Mouse (Mus musculus) embryonic facial prominence, embryonic 11.5 days (tissue): ENCODE data around the gene Asic2. TPM values are rescaled to one million over a fixed set of nuclear protein-coding genes. Genes with fewer than 3 reads are reported as not detected.

ENCODE experiments used
- ATAC-seq: fragments of 200-750 bp; cut with Nextera tagmentation; replicated peaks from 2 replicates; pipeline ENCODE4 v1.8.0; 2017; ENCODE audit warnings: low read depth; ENCODE audit not compliant: insufficient number of reproducible peaks, low FRiP score, low TSS enrichment
- DNase-seq: peaks from one replicate; pipeline ENCODE4 v3.0.0-alpha.2; 2015; ENCODE audit warnings: low spot score
- H3K27ac ChIP-seq: fragments of 300-500 bp; sonication (generic); replicated peaks from 2 replicates; pipeline ENCODE4 v1.5.1; 2014; ENCODE audit warnings: mild to moderate bottlenecking, low read depth, low read length, control low read depth
- H3K27me3 ChIP-seq: fragments of 300-500 bp; sonication (generic); 2 replicates; pipeline ENCODE4 v1.6.1; 2014; ENCODE audit warnings: mild to moderate bottlenecking, low read length, moderate library complexity, mixed read lengths; ENCODE audit not compliant: control insufficient read depth, insufficient read depth
- H3K36me3 ChIP-seq: fragments of 300-500 bp; sonication (generic); replicated peaks from 2 replicates; pipeline ENCODE4 v1.6.1; 2014; ENCODE audit warnings: low read depth, mild to moderate bottlenecking, low read length, moderate library complexity, mixed read lengths; ENCODE audit not compliant: control insufficient read depth, insufficient read depth
- H3K4me1 ChIP-seq: fragments of 300-500 bp; sonication (generic); 2 replicates; pipeline ENCODE4 v1.6.1; 2014; ENCODE audit warnings: low read length, mixed read lengths; ENCODE audit not compliant: control insufficient read depth, insufficient read depth
- H3K4me2 ChIP-seq: fragments of 300-500 bp; sonication (generic); 2 replicates; pipeline ENCODE4 v1.6.1; 2014; ENCODE audit warnings: low read depth, mild to moderate bottlenecking, control low read depth, low read length, moderate library complexity
- H3K4me3 ChIP-seq: fragments of 300-500 bp; sonication (generic); 2 replicates; pipeline ENCODE4 v1.5.1; 2014; ENCODE audit warnings: low read depth, low read length, control low read depth
- H3K9ac ChIP-seq: fragments of 300-500 bp; sonication (generic); replicated peaks from 2 replicates; pipeline ENCODE4 v1.6.1; 2014; ENCODE audit warnings: mild to moderate bottlenecking, control low read depth, low read length
- H3K9me3 ChIP-seq: fragments of 300-500 bp; sonication (generic); replicated peaks from 2 replicates; pipeline ENCODE4 v1.6.1; 2016; ENCODE audit warnings: mild to moderate bottlenecking, low read length, inconsistent platforms, mixed read lengths; ENCODE audit not compliant: control insufficient read depth
- whole genome bisulfite sequencing: fragments of 180-500 bp; shearing (Covaris S2); extraction: QIAGEN DNeasy Blood & Tissue Kit; methylation state at CpG from one replicate; pipeline ENCODE4 v1.1.7; 2014; 5-methylcytosine and 5-hydroxymethylcytosine counted together
- polyA plus RNA-seq: library from polyadenylated mRNA; unstranded; fragments of >200 nt; fragmentation: Nextera tagmentation; extraction: Ambion mirVana; gene quantifications from 2 replicates; pipeline ENCODE4 v1.2.1, GENCODE M21; 2014

Asic2 gene
- polyA plus RNA-seq, 1 experiment from 2014 or later: 0.46 TPM

- no peak overlapping the region for H3K9ac ChIP-seq
- WGBS: 75% methylated on average over 9 of the region's 9 CpGs
- no peaks in the 10 kb centered on the region for H3K27me3 ChIP-seq
- no peaks in the 10 kb centered on the region for H3K36me3 ChIP-seq
- no peak overlapping the region for H3K4me3 ChIP-seq
- no peak overlapping the region for H3K4me2 ChIP-seq
- no peaks in the 10 kb centered on the region for H3K9me3 ChIP-seq
- ATAC-seq (no peak), DNase-seq (no peak)
- no peaks in the 10 kb centered on the region for H3K4me1 ChIP-seq
- no peak overlapping the region for H3K27ac ChIP-seq
Observed at GRCm38 (mm10) chr11:81587114-81587513, 381.1 kb downstream of the Asic2 start.

- Histone ChIP-seq H3K27me3 (no peaks in the 10 kb centered on the region), H3K9me3 (no peaks in the 10 kb centered on the region), H3K4me3 (no peak overlapping the region), H3K4me2 (no peak overlapping the region), H3K4me1 (no peaks in the 10 kb centered on the region), H3K27ac (no peak overlapping the region), H3K9ac (no peak overlapping the region), H3K36me3 (no peaks in the 10 kb centered on the region)
- DNase-seq (no peak), ATAC-seq (no peak)
- WGBS: 93% methylated on average over 9 of the region's 9 CpGs
Observed at GRCm38 (mm10) chr11:81584506-81584905, 383.8 kb downstream of the Asic2 start.

GRCm38 (mm10) chr11:81583195-81583594 lies 385.1 kb downstream of the Asic2 start:
- Histone ChIP-seq H3K27ac (no peak overlapping the region), H3K4me1 (no peaks in the 10 kb centered on the region), H3K27me3 (no peaks in the 10 kb centered on the region), H3K4me2 (no peak overlapping the region), H3K9me3 (no peaks in the 10 kb centered on the region), H3K4me3 (no peak overlapping the region), H3K36me3 (no peaks in the 10 kb centered on the region), H3K9ac (no peak overlapping the region)
- peak; percentile 14 for DNase-seq
- no peak for ATAC-seq
- 69% methylated on average over 7 of the region's 7 CpGs for whole genome bisulfite sequencing

- H3K4me3 ChIP-seq: no peak overlapping the region
- no peak overlapping the region for H3K9ac ChIP-seq
- H3K4me1 ChIP-seq: no peaks in the 10 kb centered on the region
- H3K36me3 ChIP-seq: no peaks in the 10 kb centered on the region
- no peak for DNase-seq
- no peaks in the 10 kb centered on the region for H3K9me3 ChIP-seq
- H3K4me2 ChIP-seq: no peak overlapping the region
- no peaks in the 10 kb centered on the region for H3K27me3 ChIP-seq
- WGBS: 68% methylated on average over 5 of the region's 5 CpGs
- no peak overlapping the region for H3K27ac ChIP-seq
- ATAC-seq: no peak
Observed at GRCm38 (mm10) chr11:81582161-81582560, 386.1 kb downstream of the Asic2 start.

- ATAC-seq: no peak
- 61% methylated on average over 6 of the region's 6 CpGs for WGBS
- DNase-seq: no peak
Observed at GRCm38 (mm10) chr11:81579753-81580152, 388.5 kb downstream of the Asic2 start.

GRCm38 (mm10) chr11:81570406-81570805 lies 397.9 kb downstream of the Asic2 start:
- Histone ChIP-seq H3K27ac (no peak overlapping the region), H3K4me2 (no peak overlapping the region), H3K27me3 (no peaks in the 10 kb centered on the region), H3K9ac (no peak overlapping the region), H3K36me3 (no peaks in the 10 kb centered on the region), H3K4me3 (no peak overlapping the region), H3K4me1 (no peaks in the 10 kb centered on the region), H3K9me3 (no peaks in the 10 kb centered on the region)
- ATAC-seq (no peak), DNase-seq (no peak)
- 76% methylated on average over 3 of the region's 3 CpGs for WGBS

More at GRCm38 (mm10) chr11:81579753-81580152, 388.5 kb downstream of the Asic2 start:
- Histone ChIP-seq H3K9ac (no peak overlapping the region), H3K4me2 (no peak overlapping the region), H3K4me1 (no peaks in the 10 kb centered on the region), H3K4me3 (no peak overlapping the region), H3K9me3 (no peaks in the 10 kb centered on the region), H3K36me3 (no peaks in the 10 kb centered on the region), H3K27me3 (no peaks in the 10 kb centered on the region), H3K27ac (no peak overlapping the region)

GRCm38 (mm10) chr11:81564857-81565256 lies 403.4 kb downstream of the Asic2 start:
- H3K27me3 ChIP-seq: no peaks in the 10 kb centered on the region
- H3K36me3 ChIP-seq: no peaks in the 10 kb centered on the region
- no peaks in the 10 kb centered on the region for H3K9me3 ChIP-seq
- no peaks in the 10 kb centered on the region for H3K4me1 ChIP-seq
- no peak overlapping the region for H3K9ac ChIP-seq
- H3K4me2 ChIP-seq: no peak overlapping the region
- WGBS: 75% methylated on average over 3 of the region's 3 CpGs
- ATAC-seq (no peak), DNase-seq (no peak)
- no peak overlapping the region for H3K4me3 ChIP-seq
- no peak overlapping the region for H3K27ac ChIP-seq

GRCm38 (mm10) chr11:81560374-81560773 lies 407.9 kb downstream of the Asic2 start:
- Histone ChIP-seq H3K27ac (no peak overlapping the region), H3K27me3 (no peaks in the 10 kb centered on the region), H3K4me2 (no peak overlapping the region), H3K4me1 (no peaks in the 10 kb centered on the region), H3K9me3 (no peaks in the 10 kb centered on the region), H3K36me3 (no peaks in the 10 kb centered on the region), H3K9ac (no peak overlapping the region), H3K4me3 (no peak overlapping the region)
- 91% methylated on average over 1 of the region's 1 CpGs for WGBS
- DNase-seq (no peak), ATAC-seq (no peak)
